Mouse (Mus musculus) MEL (cell line): ENCODE data around the gene Prr23a2.
A peak's percentile ranks its signal among the peaks of the same experiment; 100 is the strongest.

Experiments
- CTCF ChIP-seq, 3 experiments: IDR thresholded peaks in 2 of 3; conservative IDR thresholded peaks in 1 of 3; 2 replicates each; pipeline ENCODE4 v1.5.1; 2011 to 2012; ENCODE audit warnings: low read length in 3 of 3, low read depth in 2 of 3, mild to moderate bottlenecking in 2 of 3, improper control_type of control experiment in 1 of 3, inconsistent platforms in 1 of 3, mixed read lengths in 1 of 3, moderate library complexity in 1 of 3; ENCODE audit not compliant: control insufficient read depth in 1 of 3, insufficient read depth in 1 of 3, poor library complexity in 1 of 3, severe bottlenecking in 1 of 3
- EP300 ChIP-seq, 2 experiments: IDR thresholded peaks; 2 replicates each; pipeline ENCODE4 v1.6.1; 2011; ENCODE audit warnings: improper control_type of control experiment in 2 of 2, low read length in 2 of 2, low read depth in 1 of 2, mild to moderate bottlenecking in 1 of 2
- ETS1 ChIP-seq: IDR thresholded peaks from 2 replicates; pipeline ENCODE4 v1.6.1; 2012; ENCODE audit warnings: low read depth, mild to moderate bottlenecking, inconsistent platforms, low read length, improper control_type of control experiment, moderate library complexity
- JUND ChIP-seq: IDR thresholded peaks from 2 replicates; pipeline ENCODE4 v1.6.1; 2011; ENCODE audit warnings: low read depth, mild to moderate bottlenecking, improper control_type of control experiment, low read length
- NELFE ChIP-seq: IDR thresholded peaks from 2 replicates; pipeline ENCODE4 v1.6.1; 2011; ENCODE audit warnings: low read depth, low read length, improper control_type of control experiment
- POLR2A ChIP-seq, 2 experiments: IDR thresholded peaks; 2 replicates each; pipeline ENCODE4 v1.6.1; 2011 to 2012; ENCODE audit warnings: low read length in 2 of 2, mild to moderate bottlenecking in 2 of 2, control low read depth in 1 of 2, improper control_type of control experiment in 1 of 2, low read depth in 1 of 2, moderate library complexity in 1 of 2; ENCODE audit not compliant: control insufficient read depth in 1 of 2, insufficient read depth in 1 of 2, poor library complexity in 1 of 2
- POLR2AphosphoS5 ChIP-seq: IDR thresholded peaks from 2 replicates; pipeline ENCODE4 v1.6.1; 2012; ENCODE audit warnings: low read depth, borderline replicate concordance, mild to moderate bottlenecking, inconsistent platforms, low read length, moderate library complexity, mixed read lengths
- RAD21 ChIP-seq: IDR thresholded peaks from 2 replicates; pipeline ENCODE4 v1.6.1; 2011; ENCODE audit warnings: mild to moderate bottlenecking, low read depth, low read length, improper control_type of control experiment
- SIN3A ChIP-seq: IDR thresholded peaks from 2 replicates; pipeline ENCODE4 v1.6.1; 2012; ENCODE audit warnings: low read length, improper control_type of control experiment, inconsistent platforms
- TCF12 ChIP-seq: IDR thresholded peaks from 2 replicates; pipeline ENCODE4 v1.6.1; 2014; ENCODE audit warnings: low read depth, mild to moderate bottlenecking, inconsistent platforms, low read length, improper control_type of control experiment, moderate library complexity
- USF1 ChIP-seq: IDR thresholded peaks from 2 replicates; pipeline ENCODE4 v1.6.1; 2014; ENCODE audit warnings: low read depth, mild to moderate bottlenecking, inconsistent platforms, low read length, improper control_type of control experiment, moderate library complexity
- ZKSCAN1 ChIP-seq: IDR thresholded peaks from 2 replicates; pipeline ENCODE4 v1.6.1; 2012; ENCODE audit warnings: low read depth, mild to moderate bottlenecking, inconsistent platforms, low read length, improper control_type of control experiment, moderate library complexity

- TF ChIP-seq CTCF (IDR thresholded peaks at IDR 0.05 in 2 of 3, conservative IDR thresholded peaks at IDR 0.05 in 1 of 3; ENCODE audit: control insufficient read depth in 1 of 3, insufficient read depth in 1 of 3, low read depth in 2 of 3, low read length in 3 of 3, poor library complexity in 1 of 3, severe bottlenecking in 1 of 3), result peak in 2 of 3 experiments; percentile 12 to 21; a peak in 2 of 6 replicates
- TF ChIP-seq RAD21, result no peak
- no peak for TF ChIP-seq NELFE
- no peak for TF ChIP-seq ETS1
- TF ChIP-seq POLR2AphosphoS5, result no peak
- TF ChIP-seq EP300 (IDR thresholded peaks at IDR 0.05; ENCODE audit: low read depth in 1 of 2, low read length in 2 of 2), result no peak
- TF ChIP-seq ZKSCAN1, result no peak
- no peak for TF ChIP-seq SIN3A
- no peak for TF ChIP-seq USF1
- TF ChIP-seq JUND, result no peak
- TF ChIP-seq POLR2A (IDR thresholded peaks at IDR 0.05; ENCODE audit: control insufficient read depth in 1 of 2, insufficient read depth in 1 of 2, low read depth in 1 of 2, low read length in 2 of 2, poor library complexity in 1 of 2), result no peak
- no peak for TF ChIP-seq TCF12
Measured at GRCm38 (mm10) chr9:98863463-98863862, 7.2 kb downstream of the Prr23a2 start.
